Mouse (Mus musculus) testis, adult 2 months (tissue): Measurements from ENCODE around the gene Clca3a2. TPM values are rescaled to one million over a fixed set of nuclear protein-coding genes. Genes with fewer than 3 reads are reported as not detected.
A peak's percentile ranks its signal among the peaks of the same experiment; 100 is the strongest.
"Not testable (repeated sequence)": the region's sequence is repeated elsewhere in the genome, so short reads cannot be mapped to it uniquely, and the experiment has no call there.

Source experiments
- H3K27ac ChIP-seq: fragments of 200-500 bp; 2 replicates; pipeline ENCODE4 v1.5.1; 2012; ENCODE audit warnings: low read depth, low read length; ENCODE audit not compliant: control insufficient read depth, insufficient read depth
- H3K27me3 ChIP-seq: fragments of 200-500 bp; 2 replicates; pipeline ENCODE4 v1.6.1; 2012; ENCODE audit warnings: mild to moderate bottlenecking, low read length, moderate library complexity; ENCODE audit not compliant: control insufficient read depth, insufficient read depth
- H3K36me3 ChIP-seq: fragments of 200-500 bp; 2 replicates; pipeline ENCODE4 v1.6.1; 2012; ENCODE audit warnings: mild to moderate bottlenecking, low read length; ENCODE audit not compliant: control insufficient read depth, insufficient read depth
- H3K4me1 ChIP-seq: fragments of 200-500 bp; 2 replicates; pipeline ENCODE4 v1.6.1; 2012; ENCODE audit warnings: low read length; ENCODE audit not compliant: control insufficient read depth, insufficient read depth
- H3K4me3 ChIP-seq: fragments of 200-500 bp; 2 replicates; pipeline ENCODE4 v1.5.1; 2012; ENCODE audit warnings: low read depth, mild to moderate bottlenecking, low read length, moderate library complexity, mixed read lengths; ENCODE audit not compliant: control insufficient read depth
- CTCF ChIP-seq: fragments of 200-500 bp; IDR thresholded peaks from 2 replicates; pipeline ENCODE4 v1.5.1; 2012; ENCODE audit warnings: low read depth, mild to moderate bottlenecking, inconsistent platforms, low read length, moderate library complexity; ENCODE audit not compliant: control insufficient read depth, insufficient read depth, insufficient replicate concordance
- POLR2A ChIP-seq: fragments of 200-500 bp; IDR thresholded peaks from 2 replicates; pipeline ENCODE4 v1.6.1; 2012; ENCODE audit warnings: low read depth, mild to moderate bottlenecking, inconsistent platforms, low read length, moderate library complexity; ENCODE audit not compliant: control insufficient read depth
- polyA plus RNA-seq: library from polyadenylated mRNA; depleted of rRNA; stranded (reverse); fragments of >200 nt; gene quantifications from 2 replicates; pipeline ENCODE4 v1.2.3, GENCODE M21; 2012; rRNA removed

Gene Clca3a2
- polyA plus RNA-seq, 1 experiment = 0.12 TPM

DNA sequence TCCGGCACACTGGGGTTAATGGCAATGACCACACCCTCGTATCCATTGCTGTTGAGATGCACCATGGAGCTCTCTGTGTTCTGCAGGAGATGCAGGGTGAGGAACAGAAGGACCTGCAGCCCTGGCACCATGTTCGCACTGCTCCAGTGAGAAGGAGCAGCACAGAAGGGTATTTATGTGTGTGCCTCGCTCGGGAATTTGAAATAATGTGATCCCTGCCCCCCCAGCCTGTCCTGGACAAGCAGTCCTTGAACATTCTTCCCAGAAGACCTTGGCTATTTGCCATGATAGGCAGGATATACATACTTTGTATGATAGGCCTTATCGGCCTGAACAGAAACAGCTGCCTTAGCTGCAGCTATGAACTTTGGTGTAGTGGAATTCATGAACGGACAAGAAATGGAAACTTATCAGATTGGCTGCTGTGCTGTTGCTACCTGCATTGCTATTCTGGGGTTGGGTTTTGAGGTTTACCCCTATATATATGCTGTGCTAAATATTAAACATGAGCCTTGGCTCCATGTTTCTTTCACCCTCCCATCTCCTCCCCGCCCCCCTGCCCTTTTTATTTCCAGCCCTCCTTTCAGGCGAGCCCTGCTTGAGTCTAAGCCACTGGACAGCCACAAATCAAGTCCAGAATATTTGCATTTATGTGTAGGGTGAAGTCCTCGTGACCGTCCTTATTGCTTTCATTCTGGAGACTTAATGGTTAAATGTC lies 58.5 kb downstream of the Clca3a2 start, which contains the start of gene Clca3a1:
Gene Clca3a1 (minus strand): TSS at position 386 of the 718 bp plus-strand sequence.
- Histone ChIP-seq H3K36me3 (no peaks in the 10 kb centered on the region), H3K27me3 (no peaks in the 10 kb centered on the region), H3K27ac (no peak within 1 kb of the TSS), H3K4me3 (no peak within 1 kb of the TSS), H3K4me1 (no peaks in the 10 kb centered on the region; the same call in 1 of the 2 replicates)
- TF ChIP-seq POLR2A (no peak), CTCF (no peak)

DNA sequence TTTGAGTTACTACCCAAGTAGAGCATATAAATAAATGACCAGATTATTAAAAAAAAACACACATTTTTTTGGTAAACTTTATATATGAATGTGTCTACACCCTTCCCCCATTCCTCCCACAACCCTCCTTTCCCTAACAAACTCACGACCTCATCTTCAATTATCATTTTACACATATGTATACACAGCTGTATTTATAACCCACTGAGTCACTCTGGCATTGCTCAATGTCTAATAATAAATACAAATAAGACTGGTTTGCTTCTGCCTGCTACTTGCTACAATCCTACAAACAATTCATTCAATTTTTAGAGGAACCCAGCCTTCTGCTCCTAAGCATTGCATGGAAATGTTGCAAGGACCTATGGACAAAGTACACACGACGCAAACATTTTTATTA lies 59.6 kb downstream of the Clca3a2 start:
- Histone ChIP-seq H3K27ac (no peak overlapping the region), H3K4me1 (no peaks in the 10 kb centered on the region; the same call in 1 of the 2 replicates), H3K36me3 (no peaks in the 10 kb centered on the region), H3K27me3 (no peaks in the 10 kb centered on the region), H3K4me3 (no peak overlapping the region)
- TF ChIP-seq POLR2A = no peak
- TF ChIP-seq CTCF = no peak

DNA sequence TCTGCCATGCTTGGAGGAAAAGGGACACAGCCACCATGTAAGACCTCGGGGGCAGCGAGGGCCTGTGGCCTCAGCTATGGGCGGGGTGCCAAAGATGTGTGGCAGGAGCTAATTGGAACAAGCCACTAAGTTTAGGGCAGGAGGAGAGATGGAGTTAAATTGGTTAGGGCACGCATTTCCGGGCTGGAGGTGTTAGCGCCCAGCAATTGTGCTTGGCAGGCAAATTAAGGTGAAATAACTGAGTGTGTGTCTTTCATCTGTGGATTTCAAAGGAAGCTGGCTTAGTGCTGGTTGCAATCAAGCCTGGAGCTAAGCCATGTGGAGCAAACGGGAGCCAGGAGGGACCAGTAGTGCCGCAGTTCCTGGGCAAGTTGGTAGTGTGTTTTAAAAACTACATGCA lies 63.2 kb downstream of the Clca3a2 start:
- not testable (repeated sequence) for H3K27me3 ChIP-seq, H3K36me3 ChIP-seq, H3K4me3 ChIP-seq, H3K4me1 ChIP-seq, H3K27ac ChIP-seq

DNA sequence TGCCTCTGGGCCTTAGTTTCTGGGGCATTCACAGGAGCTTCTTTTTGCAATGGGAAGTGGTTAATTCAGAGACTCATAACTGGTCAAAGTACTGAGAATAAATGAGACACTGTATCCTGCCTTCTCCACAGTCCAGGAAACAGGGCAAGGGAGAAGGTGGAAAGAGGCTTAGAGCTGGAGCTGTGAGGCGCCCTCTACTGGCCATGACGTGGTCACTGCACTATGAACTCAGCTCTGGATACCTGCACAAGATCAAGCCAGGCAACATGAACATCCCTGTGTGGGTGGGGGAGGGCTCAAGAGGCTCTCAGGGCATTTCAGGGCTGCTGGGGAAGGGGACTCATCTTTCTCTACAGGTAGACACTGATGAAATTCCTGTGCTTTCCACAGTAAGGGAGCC lies 66.2 kb downstream of the Clca3a2 start:
- Histone ChIP-seq H3K36me3 (no peaks in the 10 kb centered on the region), H3K4me3 (no peak overlapping the region), H3K4me1 (no peaks in the 10 kb centered on the region), H3K27ac (no peak overlapping the region), H3K27me3 (no peaks in the 10 kb centered on the region)
- TF ChIP-seq POLR2A (no peak), CTCF (peak; percentile 85; the same call in 1 of the 2 replicates)

DNA sequence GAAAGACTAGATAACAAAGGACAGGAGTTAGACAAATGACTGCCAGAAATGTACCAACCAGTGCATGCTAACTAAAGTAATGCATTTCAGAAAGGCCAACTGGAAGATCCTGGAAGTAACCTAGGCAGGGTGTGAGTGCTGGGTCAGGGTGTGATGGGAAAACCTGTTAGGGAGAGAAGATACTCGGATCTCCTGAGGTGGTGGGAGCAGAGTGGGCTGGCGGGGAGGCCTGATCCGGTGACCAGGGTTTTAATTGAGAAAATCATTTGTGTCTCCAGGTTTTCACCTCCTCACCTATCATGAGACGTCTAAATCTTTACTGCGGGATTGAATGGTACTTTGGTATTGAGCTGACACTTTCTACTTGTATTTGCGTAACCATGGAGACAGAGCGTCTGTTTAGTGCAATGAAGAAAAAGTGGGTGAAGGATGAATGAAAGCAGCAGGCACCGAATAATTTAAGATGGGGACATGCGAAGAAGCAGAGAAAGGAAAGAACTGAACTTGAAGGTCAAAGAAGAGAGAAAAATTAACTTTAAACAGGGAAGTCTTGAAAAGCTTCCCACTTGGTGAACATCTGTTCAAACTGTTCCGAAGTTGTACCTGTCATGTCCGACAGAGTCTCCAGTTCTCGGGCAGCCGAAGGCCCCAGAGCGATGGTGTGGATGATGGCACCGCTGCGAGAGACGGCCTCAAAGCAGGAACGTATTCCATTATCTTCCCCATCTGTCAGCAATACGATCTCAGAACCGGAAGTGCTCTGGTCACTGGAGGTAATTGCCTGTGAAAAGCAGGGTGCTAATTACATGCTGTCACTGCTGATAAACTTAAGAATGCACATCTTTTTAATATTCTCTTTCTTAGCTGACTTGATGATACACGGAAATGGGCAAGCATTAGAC lies 70.0 kb downstream of the Clca3a2 start:
- not testable (repeated sequence) for H3K36me3 ChIP-seq, H3K27me3 ChIP-seq, H3K4me1 ChIP-seq, H3K27ac ChIP-seq
- H3K4me3 ChIP-seq = peak overlapping the region; percentile 59

DNA sequence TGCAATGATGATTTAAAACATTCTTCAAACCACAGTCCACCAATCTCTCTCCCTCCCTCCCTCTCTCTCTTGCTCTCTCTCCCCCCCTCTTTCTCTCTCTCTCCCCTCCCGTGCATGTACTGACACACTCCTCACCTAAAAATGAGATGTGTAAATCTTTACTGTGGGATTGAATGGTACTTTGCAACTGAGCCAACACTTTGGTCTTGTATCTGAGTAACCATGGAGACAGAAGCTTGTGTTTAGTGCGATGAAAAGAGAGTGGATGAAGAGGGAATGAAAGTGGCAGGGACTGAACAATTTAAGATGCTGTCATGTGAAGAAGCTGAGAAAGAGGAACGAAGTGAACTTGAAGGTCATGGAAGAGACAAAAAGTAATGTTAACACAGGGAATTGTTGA lies 71.6 kb downstream of the Clca3a2 start:
- not testable (repeated sequence) for H3K36me3 ChIP-seq, H3K4me3 ChIP-seq, H3K27ac ChIP-seq, H3K4me1 ChIP-seq, H3K27me3 ChIP-seq

Other genes with a start within 250 kb of the Clca3a2 start
- gene Hs2st1, start 249.3 kb downstream of the Clca3a2 start, polyA plus RNA-seq = 2.8 and 3.0 TPM in 2 replicates
- 94.5 and 97.5 TPM in 2 replicates for gene Selenof, start 249.2 kb downstream of the Clca3a2 start, polyA plus RNA-seq
- gene Sh3glb1, start 99.2 kb downstream of the Clca3a2 start, polyA plus RNA-seq = 415 and 469 TPM in 2 replicates
- 1.5 and 1.6 TPM in 2 replicates for gene Clca3a1, start 58.5 kb downstream of the Clca3a2 start, polyA plus RNA-seq
- 0.02 and 0.10 TPM in 2 replicates for gene Clca3b, start 29.9 kb upstream of the Clca3a2 start, polyA plus RNA-seq
- gene Clca4b, start 113.0 kb upstream of the Clca3a2 start, polyA plus RNA-seq = not detected in 2 replicates
- not detected in 2 replicates for gene Clca4a, start 155.6 kb upstream of the Clca3a2 start, polyA plus RNA-seq
- 0.13 and 0.14 TPM in 2 replicates for gene Clca1, start 213.3 kb upstream of the Clca3a2 start, polyA plus RNA-seq